Mouse (Mus musculus): ENCODE measurements around the gene Slc8b1. TPM values are rescaled to one million over a fixed set of nuclear protein-coding genes. Genes with fewer than 3 reads are reported as not detected.
"Not testable (repeated sequence)": the region's sequence is repeated elsewhere in the genome, so short reads cannot be mapped to it uniquely, and the experiment has no call there.

The Slc8b1 gene
- total and polyA plus RNA-seq, 3 experiments: 3.2 to 5.8 (median 5.1) TPM

- TF ChIP-seq E2F4 (IDR thresholded peaks at IDR 0.05; ENCODE audit: insufficient replicate concordance, low read depth, low read length): no peak
Observed at GRCm38 (mm10) chr5:120495703-120496226, 15.2 kb upstream of the Slc8b1 start (continued).

GRCm38 (mm10) chr5:120497071-120497470 lies 13.9 kb upstream of the Slc8b1 start:
- Histone ChIP-seq H3K9ac (ENCODE audit: insufficient read depth, low read depth) (no peak overlapping the region), H3K4me3 (replicated peaks in 1 of 3; ENCODE audit: low read depth in 2 of 3, low read length in 2 of 3, poor library complexity in 1 of 3) (no peak overlapping the region), H3K27me3 (replicated peaks) (no peaks in the 10 kb centered on the region), H3K4me1 (ENCODE audit: control insufficient read depth in 1 of 2, insufficient read depth in 2 of 2) (peaks cover 32 to 87% of the 10 kb centered on the region in 2 experiments), H3K79me2 (replicated peaks; ENCODE audit: control insufficient read depth, extremely low read depth, insufficient read depth, poor library complexity, severe bottlenecking) (peaks cover 7% of the 10 kb centered on the region), H3K9me3 (replicated peaks; ENCODE audit: low read length) (peaks cover 3% of the 10 kb centered on the region), H3K27ac (ENCODE audit: insufficient read depth, low read depth) (no peak overlapping the region), H3K4me2 (ENCODE audit: insufficient read depth, low read depth, poor library complexity, severe bottlenecking) (no peak overlapping the region), H3K36me3 (replicated peaks in 1 of 2; ENCODE audit: control insufficient read depth in 1 of 2, insufficient read depth in 1 of 2, low read length in 1 of 2) (peaks cover 44 to 73% of the 10 kb centered on the region in 2 experiments)
- no peak for TF ChIP-seq PAX5 (IDR thresholded peaks at IDR 0.05; ENCODE audit: low read length)
- TF ChIP-seq ZKSCAN1 (IDR thresholded peaks at IDR 0.05; ENCODE audit: borderline replicate concordance, low read depth, low read length): no peak
- no peak for TF ChIP-seq ETS1 (conservative IDR thresholded peaks at IDR 0.05; ENCODE audit: low read depth, low read length)
- no peak for TF ChIP-seq RCOR1 (conservative IDR thresholded peaks at IDR 0.05; ENCODE audit: low read depth, low read length)
- in situ Hi-C loops (cut with MboI; ENCODE audit: low pct_ligation_motif_present, low pct_unique_long_range_greater_than_20kb, low sequenced_read_pairs) (no loop called here), dilution Hi-C loops (cut with MboI; ENCODE audit: extremely low pct_ligation_motif_present, extremely low pct_unique_long_range_greater_than_20kb, low sequenced_read_pairs) (no loop called here)
- no peak for DNase-seq (ENCODE audit: extremely low read depth)

- H3K27ac ChIP-seq (ENCODE audit: insufficient read depth, low read depth): no peak overlapping the region
- DNase-seq (ENCODE audit: extremely low read depth): no peak
- H3K9ac ChIP-seq (ENCODE audit: insufficient read depth, low read depth): no peak overlapping the region
- H3K4me2 ChIP-seq (ENCODE audit: insufficient read depth, low read depth, poor library complexity, severe bottlenecking): no peak overlapping the region
- H3K27me3 ChIP-seq (replicated peaks): peaks cover under 1% of the 10 kb centered on the region
- in situ Hi-C loops (cut with MboI; ENCODE audit: low pct_ligation_motif_present, low pct_unique_long_range_greater_than_20kb, low sequenced_read_pairs) (no loop called here), dilution Hi-C loops (cut with MboI; ENCODE audit: extremely low pct_ligation_motif_present, extremely low pct_unique_long_range_greater_than_20kb, low sequenced_read_pairs) (no loop called here)
- TF ChIP-seq BHLHE40 (IDR thresholded peaks at IDR 0.05; ENCODE audit: low read depth, low read length) (peak; percentile 56; the same call in 1 of the 2 replicates), ELF1 (IDR thresholded peaks at IDR 0.05; ENCODE audit: low read depth, low read length) (0 out of 2 replicates have a peak, but pooled peaks have one; percentile 6), TCF12 (IDR thresholded peaks at IDR 0.05; ENCODE audit: low read depth, low read length) (peak; percentile 79; the same call in 1 of the 2 replicates), GABPA (IDR thresholded peaks at IDR 0.05; ENCODE audit: insufficient replicate concordance, low read depth, low read length) (no peak)
- H3K79me2 ChIP-seq (replicated peaks; ENCODE audit: control insufficient read depth, extremely low read depth, insufficient read depth, poor library complexity, severe bottlenecking): peaks cover 12% of the 10 kb centered on the region
- peaks cover 23 to 67% of the 10 kb centered on the region in 2 experiments for H3K4me1 ChIP-seq (ENCODE audit: control insufficient read depth in 1 of 2, insufficient read depth in 2 of 2)
- H3K36me3 ChIP-seq (replicated peaks in 1 of 2; ENCODE audit: control insufficient read depth in 1 of 2, insufficient read depth in 1 of 2, low read length in 1 of 2): peaks cover 26 to 52% of the 10 kb centered on the region in 2 experiments
- H3K4me3 ChIP-seq (replicated peaks in 1 of 3; ENCODE audit: low read depth in 2 of 3, low read length in 2 of 3, poor library complexity in 1 of 3): no peak overlapping the region
- H3K9me3 ChIP-seq (replicated peaks; ENCODE audit: low read length): no peaks in the 10 kb centered on the region
Observed at GRCm38 (mm10) chr5:120499202-120499601, 11.8 kb upstream of the Slc8b1 start.

GRCm38 (mm10) chr5:120500609-120501008 lies 10.4 kb upstream of the Slc8b1 start:
- H3K9ac ChIP-seq (ENCODE audit: insufficient read depth, low read depth); H3K9me3 ChIP-seq (replicated peaks; ENCODE audit: low read length); H3K27me3 ChIP-seq (replicated peaks); H3K27ac ChIP-seq (ENCODE audit: insufficient read depth, low read depth); dilution Hi-C loops (cut with MboI; ENCODE audit: extremely low pct_ligation_motif_present, extremely low pct_unique_long_range_greater_than_20kb, low sequenced_read_pairs); H3K4me3 ChIP-seq (replicated peaks in 1 of 3; ENCODE audit: low read depth in 2 of 3, low read length in 2 of 3, poor library complexity in 1 of 3); H3K4me2 ChIP-seq (ENCODE audit: insufficient read depth, low read depth, poor library complexity, severe bottlenecking); DNase-seq (ENCODE audit: extremely low read depth): not testable (repeated sequence)
- TF ChIP-seq CTCF (conservative IDR thresholded peaks at IDR 0.05 in 1 of 2, IDR thresholded peaks at IDR 0.05 in 1 of 2; ENCODE audit: low read depth in 2 of 2, low read length in 2 of 2): peak in 1 of 2 experiments; percentile 16; a peak in 1 of 4 replicates
- peaks cover 12% of the 10 kb centered on the region for H3K79me2 ChIP-seq (replicated peaks; ENCODE audit: control insufficient read depth, extremely low read depth, insufficient read depth, poor library complexity, severe bottlenecking)
- H3K36me3 ChIP-seq (replicated peaks in 1 of 2; ENCODE audit: control insufficient read depth in 1 of 2, insufficient read depth in 1 of 2, low read length in 1 of 2): peaks cover 15 to 38% of the 10 kb centered on the region in 2 experiments
- in situ Hi-C loops (cut with MboI; ENCODE audit: low pct_ligation_motif_present, low pct_unique_long_range_greater_than_20kb, low sequenced_read_pairs): loop anchor here (25.0 kb wide), 1 partner anchor 212 kb away; the partner anchor contains the start of gene Dtx1
- peaks cover 17 to 63% of the 10 kb centered on the region in 2 experiments for H3K4me1 ChIP-seq (ENCODE audit: control insufficient read depth in 1 of 2, insufficient read depth in 2 of 2)
